10 mouse cellular contexts compared by ENCODE assay signal in the genomic region with DNA sequence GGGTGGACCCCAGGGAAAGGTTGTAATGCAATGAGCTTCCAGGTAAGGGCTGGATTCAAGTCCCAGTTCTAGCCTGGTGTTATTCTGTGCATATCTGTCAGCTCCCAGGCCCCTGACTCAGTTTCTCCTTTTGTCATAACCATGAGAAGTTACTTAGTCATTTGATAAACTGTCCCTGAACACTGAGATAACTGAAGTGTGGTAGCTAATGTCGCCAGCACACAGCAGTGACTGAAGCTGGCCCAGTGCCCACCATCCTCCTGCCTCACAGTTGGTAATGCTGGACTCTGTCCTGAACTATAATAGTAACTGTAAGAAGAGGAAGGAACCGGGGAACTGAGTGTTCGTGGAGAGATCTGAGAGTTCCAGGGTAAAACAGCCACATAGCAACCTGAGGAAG. TPM values are rescaled to one million over a fixed set of nuclear protein-coding genes. Genes with fewer than 3 reads are reported as not detected.
"Had no signal": no experiment of that assay in that cellular context is flagged by ENCODE, and none has a peak within 500 bp of the region (broad histone marks: within the 10 kb centered on the region; RNA-seq: fewer than 3 reads in every experiment).

No protein-coding gene starts in this region.

- ATAC-seq: midbrain, embryonic 13.5 days had no signal

- DNase-seq: kidney, adult 18-20 months; kidney, postnatal 36 days; liver, embryonic 13.5 days; liver, postnatal 0 days had no signal

- H3K9me3 ChIP-seq: limb, embryonic 10.5 days; liver, embryonic 13.5 days; lung, embryonic 15.5 days; midbrain, embryonic 13.5 days had no signal

- H3K9ac ChIP-seq: liver, embryonic 13.5 days; liver, postnatal 0 days; lung, embryonic 15.5 days; midbrain, embryonic 13.5 days had no signal

- H3K27ac ChIP-seq: layer of hippocampus, adult 2 months; limb, embryonic 10.5 days; liver, embryonic 13.5 days; lung, embryonic 15.5 days had no signal

- H3K4me2 ChIP-seq: liver, embryonic 13.5 days had no signal

- H3K36me3 ChIP-seq: limb, embryonic 10.5 days; liver, embryonic 13.5 days; lung, embryonic 15.5 days; midbrain, embryonic 13.5 days had no signal

- H3K4me3 ChIP-seq: layer of hippocampus, adult 2 months; limb, embryonic 10.5 days; liver, embryonic 13.5 days; lung, embryonic 15.5 days; midbrain, embryonic 13.5 days had no signal

RNA-seq across cellular contexts. Expression of a gene that starts 42.7 kb away (rescaled TPM):
- polyA plus RNA-seq: neural tube, embryonic 11.5 days; stomach, embryonic 14.5 days had no signal
